Mouse (Mus musculus): Measurements from ENCODE around the gene Vmn2r82.
"Not testable (repeated sequence)": the region's sequence is repeated elsewhere in the genome, so short reads cannot be mapped to it uniquely, and the experiment has no call there.

DNA sequence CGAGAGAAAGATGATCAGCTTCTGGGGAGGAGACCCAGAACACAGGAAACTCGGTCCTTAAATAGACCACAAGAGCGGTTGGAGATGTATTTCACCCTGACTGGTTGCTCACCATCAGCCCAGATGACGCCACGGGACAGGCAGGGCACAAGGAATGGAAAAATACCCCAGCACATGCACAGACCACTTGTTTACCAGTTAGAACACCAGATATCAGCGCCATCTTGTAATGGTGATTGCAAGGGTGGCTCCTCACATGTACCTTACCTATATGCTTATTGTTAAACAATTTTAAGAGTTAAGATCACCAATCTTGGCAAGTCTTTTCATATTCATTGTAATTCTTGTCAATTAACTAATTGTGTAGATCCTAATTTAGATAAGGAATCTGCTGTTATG is 61.5 kb downstream of the Vmn2r82 start:
- TF ChIP-seq CTCF (IDR thresholded peaks at IDR 0.05; ENCODE audit: control insufficient read depth, insufficient read depth, insufficient read length); CEBPB (IDR thresholded peaks at IDR 0.05; ENCODE audit: low read depth): not testable (repeated sequence)
- peak; percentile 45 for TF ChIP-seq MAX (IDR thresholded peaks at IDR 0.05)

Measured in C2C12 (cell line).